Mouse (Mus musculus) megakaryocyte, embryonic 14.5 days (primary cell): Measurements from ENCODE around the gene Cpb2.

ENCODE experiments used
- FLI1 ChIP-seq: IDR thresholded peaks from 2 replicates; pipeline ENCODE4 v1.6.1; 2012; ENCODE audit warnings: low read length, inconsistent platforms, mixed read lengths
- GATA1 ChIP-seq: IDR thresholded peaks from 3 replicates; pipeline ENCODE4 v1.6.1; 2012; ENCODE audit warnings: mixed read lengths, low read length, inconsistent platforms, borderline replicate concordance

- no peak for TF ChIP-seq GATA1
- TF ChIP-seq FLI1, result peak; percentile 65; the same call in 1 of the 2 replicates
Measured at GRCm38 (mm10) chr14:75284193-75284915, 42.3 kb downstream of the Cpb2 start, which contains the start of gene Zc3h13.
